Mouse (Mus musculus) kidney, postnatal 0 days (tissue): ENCODE data around the gene Gm10428. TPM values are rescaled to one million over a fixed set of nuclear protein-coding genes. Genes with fewer than 3 reads are reported as not detected.
A peak's percentile ranks its signal among the peaks of the same experiment; 100 is the strongest.

Source experiments
- ATAC-seq: fragments of 200-750 bp; cut with Nextera tagmentation; replicated peaks from 2 replicates; pipeline ENCODE4 v1.8.0; 2017; ENCODE audit warnings: low read depth, moderate number of reproducible peaks, moderate TSS enrichment, moderate library complexity; ENCODE audit not compliant: low FRiP score
- DNase-seq: peaks from one replicate; pipeline ENCODE4 v3.0.0-alpha.2; 2016; ENCODE audit warnings: low spot score
- H3K27ac ChIP-seq: fragments of 300-500 bp; sonication (generic); 2 replicates; pipeline ENCODE4 v1.5.1; 2014; ENCODE audit warnings: mild to moderate bottlenecking
- H3K27me3 ChIP-seq: fragments of 300-500 bp; sonication (generic); 2 replicates; pipeline ENCODE4 v1.6.1; 2014; ENCODE audit warnings: low read length, mixed read lengths; ENCODE audit not compliant: insufficient read depth
- H3K36me3 ChIP-seq: fragments of 300-500 bp; sonication (generic); 2 replicates; pipeline ENCODE4 v1.6.1; 2014; ENCODE audit warnings: low read length, mixed read lengths; ENCODE audit not compliant: insufficient read depth
- H3K4me1 ChIP-seq: fragments of 300-500 bp; sonication (generic); replicated peaks from 2 replicates; pipeline ENCODE4 v1.6.1; 2014; ENCODE audit warnings: antibody characterized with exemption, low read length, mixed read lengths; ENCODE audit not compliant: insufficient read depth
- H3K4me2 ChIP-seq: fragments of 300-500 bp; sonication (generic); 2 replicates; pipeline ENCODE4 v1.6.1; 2014; ENCODE audit warnings: mild to moderate bottlenecking, low read length, moderate library complexity, mixed read lengths
- H3K4me3 ChIP-seq: fragments of 300-500 bp; sonication (generic); replicated peaks from 2 replicates; pipeline ENCODE4 v1.5.1; 2014; ENCODE audit warnings: low read depth, low read length
- H3K9ac ChIP-seq: fragments of 300-500 bp; sonication (generic); 2 replicates; pipeline ENCODE4 v1.6.1; 2014; ENCODE audit warnings: low read depth, low read length
- H3K9me3 ChIP-seq: fragments of 300-500 bp; sonication (generic); replicated peaks from 2 replicates; pipeline ENCODE4 v1.6.1; 2016; ENCODE audit warnings: low read length, inconsistent platforms, mixed read lengths
- CTCF ChIP-seq: IDR thresholded peaks from 2 replicates; pipeline ENCODE4 v1.5.1; 2016; ENCODE audit warnings: antibody characterized with exemption, low read depth, mild to moderate bottlenecking, moderate library complexity
- whole genome bisulfite sequencing: fragments of 180-500 bp; shearing (Covaris S2); extraction: QIAGEN DNeasy Blood & Tissue Kit; methylation state at CpG from one replicate; pipeline ENCODE4 v1.1.7; 2014; 5-methylcytosine and 5-hydroxymethylcytosine counted together
- polyA plus RNA-seq: library from polyadenylated mRNA; unstranded; fragments of >200 nt; fragmentation: Nextera tagmentation; extraction: Ambion mirVana; gene quantifications from 2 replicates; pipeline ENCODE4 v1.2.1, GENCODE M21; 2015

The Gm10428 gene
- polyA plus RNA-seq, 1 experiment from 2014 or later, result 0.45 TPM

DNA sequence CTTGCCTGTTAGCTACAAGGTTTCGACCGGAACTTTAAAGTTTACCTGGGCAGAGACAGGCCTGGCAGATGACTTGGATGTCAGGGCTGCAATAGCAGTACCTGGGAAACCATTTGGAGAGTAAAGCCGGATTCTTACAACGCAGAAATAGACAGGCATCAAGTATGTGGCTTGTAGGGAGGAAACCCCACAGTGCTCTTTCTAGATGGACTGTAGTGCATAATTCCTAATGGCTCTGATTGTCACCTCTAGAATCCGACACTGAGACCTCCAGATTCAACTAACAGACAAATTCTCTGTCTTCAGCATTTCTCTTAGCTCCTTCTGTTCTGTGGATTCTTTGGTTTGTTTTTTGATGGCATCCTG lies 20.9 kb upstream of the Gm10428 start:
- Histone ChIP-seq H3K9ac (no peak overlapping the region), H3K27ac (no peak overlapping the region), H3K4me3 (peak overlapping the region; percentile 51), H3K36me3 (peaks cover 7% of the 10 kb centered on the region; the same call in 1 of the 2 replicates), H3K9me3 (no peaks in the 10 kb centered on the region), H3K4me1 (no peaks in the 10 kb centered on the region), H3K4me2 (peak overlapping the region; percentile 68), H3K27me3 (no peaks in the 10 kb centered on the region)
- no peak for ATAC-seq
- 12% methylated on average over 5 of the region's 5 CpGs for WGBS
- no peak for TF ChIP-seq CTCF
- DNase-seq, result no peak

DNA sequence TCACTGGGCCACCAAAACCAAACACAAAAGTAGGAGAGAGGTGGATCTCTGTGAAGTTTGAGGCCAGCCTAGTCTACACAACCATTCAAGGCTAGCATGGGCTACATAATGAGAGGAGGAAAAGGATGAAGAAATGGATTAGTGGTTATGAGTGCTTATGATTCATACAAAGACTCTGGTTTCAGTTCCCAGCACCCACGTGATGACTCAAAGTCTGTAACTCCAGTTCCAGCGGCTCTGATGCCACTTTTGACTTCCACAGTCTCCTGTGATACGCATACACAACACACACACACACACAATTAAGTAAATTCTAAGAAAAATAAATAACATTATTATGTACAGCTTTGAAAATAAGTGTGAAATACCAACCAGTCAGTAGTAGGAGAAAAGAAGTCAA lies 20.2 kb upstream of the Gm10428 start:
- H3K36me3 ChIP-seq, result peaks cover 3% of the 10 kb centered on the region; the same call in 1 of the 2 replicates
- no peaks in the 10 kb centered on the region for H3K9me3 ChIP-seq
- no peak overlapping the region for H3K4me2 ChIP-seq
- ATAC-seq (no peak), DNase-seq (no peak)
- no peak overlapping the region for H3K9ac ChIP-seq
- no peak for TF ChIP-seq CTCF
- no peak overlapping the region for H3K4me3 ChIP-seq
- no peaks in the 10 kb centered on the region for H3K27me3 ChIP-seq
- 86% methylated on average over 3 of the region's 3 CpGs for WGBS
- H3K4me1 ChIP-seq, result no peaks in the 10 kb centered on the region
- no peak overlapping the region for H3K27ac ChIP-seq

DNA sequence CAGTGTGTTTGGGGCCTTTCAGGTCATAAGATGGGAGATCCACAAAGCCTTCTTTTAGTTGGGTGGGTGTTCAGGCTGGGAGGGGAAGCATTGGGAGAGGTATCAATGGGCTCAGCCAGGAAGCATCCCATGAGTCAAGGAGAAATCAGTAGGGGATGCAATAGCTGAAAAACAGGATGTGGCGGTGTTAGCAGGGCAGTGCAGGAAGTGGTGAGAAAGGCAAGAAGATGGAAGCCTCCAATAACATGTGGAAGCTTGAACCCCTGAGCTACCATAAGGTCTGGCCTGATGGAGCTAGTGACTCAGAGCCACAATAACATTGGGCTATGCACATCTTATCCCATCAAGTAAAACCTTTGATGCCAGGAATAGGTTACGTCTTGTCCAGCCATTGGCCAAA lies 11.7 kb upstream of the Gm10428 start:
- DNase-seq, result no peak
- no peak overlapping the region for H3K27ac ChIP-seq
- WGBS, result 86% methylated on average over 2 of the region's 2 CpGs

DNA sequence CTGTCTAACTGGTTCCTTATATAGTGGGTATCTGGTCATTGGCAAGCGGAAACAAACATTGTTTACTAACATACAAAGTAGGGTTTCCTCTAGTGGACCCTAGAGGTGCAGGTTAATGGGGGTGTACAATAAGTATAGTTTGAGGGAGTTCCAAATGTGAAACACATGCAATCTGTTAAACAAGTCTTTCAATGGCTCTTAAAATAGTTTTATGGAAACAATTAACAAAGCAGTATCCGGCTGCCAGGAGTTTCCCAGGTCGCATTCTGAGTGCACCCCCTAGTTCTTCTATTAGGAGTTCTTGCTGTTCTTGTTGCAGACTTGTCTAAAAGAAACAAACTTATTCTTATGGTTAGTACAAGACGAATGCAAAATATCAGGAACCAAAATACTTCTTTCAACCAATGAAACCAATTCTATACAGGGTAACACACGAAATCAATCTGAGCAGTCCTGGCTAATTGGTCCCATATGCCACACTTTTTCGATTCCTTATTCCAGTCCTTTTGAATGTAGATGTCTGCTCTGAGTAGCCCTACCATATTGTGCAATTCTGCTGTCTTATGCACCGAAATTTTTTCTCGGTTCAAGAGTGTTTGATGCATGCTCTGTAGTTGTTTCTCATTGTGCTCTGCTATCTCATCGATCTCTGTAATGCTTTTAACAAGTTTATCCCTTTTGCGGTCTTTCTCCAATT lies 10.5 kb upstream of the Gm10428 start:
- WGBS, result 75% methylated on average over 10 of the region's 10 CpGs

More for the DNA sequence above, 11.7 kb upstream of the Gm10428 start:
- no peak overlapping the region for H3K4me2 ChIP-seq
- ATAC-seq, result no peak
- no peak overlapping the region for H3K4me3 ChIP-seq
- no peaks in the 10 kb centered on the region for H3K36me3 ChIP-seq
- no peaks in the 10 kb centered on the region for H3K27me3 ChIP-seq
- H3K9ac ChIP-seq, result no peak overlapping the region
- H3K4me1 ChIP-seq, result no peaks in the 10 kb centered on the region
- TF ChIP-seq CTCF, result no peak
- no peaks in the 10 kb centered on the region for H3K9me3 ChIP-seq

DNA sequence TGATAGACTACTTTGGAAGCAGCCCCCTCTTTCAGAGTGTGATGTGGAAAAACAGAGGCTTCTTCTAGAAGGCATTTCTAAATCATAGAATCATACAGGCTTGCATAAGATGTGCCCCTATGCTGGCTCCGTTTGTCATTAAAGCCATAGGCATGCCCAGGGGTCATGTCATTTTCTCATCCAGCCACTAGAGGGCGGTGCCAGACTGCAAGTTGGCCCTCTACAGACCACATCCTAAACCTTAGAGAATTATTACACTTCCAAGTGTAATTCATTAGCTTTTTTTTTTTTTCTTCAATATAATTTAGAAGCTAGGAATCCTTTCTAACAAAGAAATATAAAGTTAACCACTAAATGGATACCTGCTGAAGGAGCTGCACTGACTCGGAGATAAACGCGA lies 8.8 kb upstream of the Gm10428 start:
- DNase-seq (peak; percentile 85), ATAC-seq (peak; percentile 68; the same call in 1 of the 2 replicates)
- Histone ChIP-seq H3K4me1 (no peaks in the 10 kb centered on the region), H3K9ac (no peak overlapping the region), H3K27me3 (no peaks in the 10 kb centered on the region), H3K9me3 (no peaks in the 10 kb centered on the region), H3K4me2 (no peak overlapping the region), H3K36me3 (no peaks in the 10 kb centered on the region), H3K27ac (no peak overlapping the region), H3K4me3 (no peak overlapping the region)
- WGBS, result 46% methylated on average over 5 of the region's 5 CpGs
- TF ChIP-seq CTCF, result peak; percentile 89

More for the DNA sequence above, 10.5 kb upstream of the Gm10428 start:
- Histone ChIP-seq H3K36me3 (no peaks in the 10 kb centered on the region), H3K27me3 (no peaks in the 10 kb centered on the region), H3K4me1 (no peaks in the 10 kb centered on the region), H3K4me3 (no peak overlapping the region), H3K9me3 (no peaks in the 10 kb centered on the region), H3K4me2 (no peak overlapping the region), H3K9ac (no peak overlapping the region), H3K27ac (no peak overlapping the region)
- no peak for ATAC-seq
- TF ChIP-seq CTCF, result no peak
- DNase-seq, result no peak

DNA sequence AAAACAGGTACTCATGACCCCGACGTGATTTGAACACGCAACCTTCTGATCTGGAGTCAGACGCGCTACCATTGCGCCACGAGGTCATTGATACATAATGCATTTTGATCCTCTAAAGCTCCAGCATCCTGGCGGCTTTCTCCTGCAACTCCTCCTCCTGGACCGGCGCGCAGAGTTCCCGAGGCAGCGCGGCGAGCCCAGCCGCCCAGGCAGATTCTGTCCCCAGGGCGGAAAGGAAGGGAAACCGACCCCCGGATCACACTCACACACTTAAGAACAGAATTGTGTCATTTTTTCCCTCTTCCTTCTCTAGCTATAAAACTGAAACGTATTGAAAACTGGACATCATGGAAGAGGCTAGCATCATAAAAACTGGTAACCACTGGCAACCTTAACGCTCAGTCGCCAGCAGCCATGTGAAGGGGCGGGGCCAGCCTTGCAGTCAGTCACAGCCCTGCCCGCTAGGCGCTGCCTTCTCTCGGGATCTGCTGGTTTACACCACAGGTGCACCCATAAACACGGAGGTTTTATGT lies 6.8 kb upstream of the Gm10428 start:
- DNase-seq (peak; percentile 71), ATAC-seq (0 out of 2 replicates have a peak, but pooled peaks have one; percentile 63)
- H3K9me3 ChIP-seq, result no peaks in the 10 kb centered on the region
- H3K36me3 ChIP-seq, result no peaks in the 10 kb centered on the region
- peak overlapping the region; percentile 56 for H3K4me2 ChIP-seq
- no peaks in the 10 kb centered on the region for H3K27me3 ChIP-seq
- H3K27ac ChIP-seq, result no peak overlapping the region
- WGBS, result 2% methylated on average over 27 of the region's 27 CpGs
- no peaks in the 10 kb centered on the region for H3K4me1 ChIP-seq
- TF ChIP-seq CTCF, result peak; percentile 39; the same call in 1 of the 2 replicates
- peak overlapping the region; percentile 15; the same call in 1 of the 2 replicates for H3K4me3 ChIP-seq
- H3K9ac ChIP-seq, result no peak overlapping the region
